Mouse (Mus musculus): ENCODE data around the gene Paqr8.

- TF ChIP-seq POLR2A (IDR thresholded peaks at IDR 0.05; ENCODE audit: extremely low read depth, insufficient read depth, low read length) (no peak), CTCF (IDR thresholded peaks at IDR 0.05; ENCODE audit: extremely low read depth, insufficient read depth, low read length) (no peak)
Measured at GRCm38 (mm10) chr1:20922612-20923399, 32.4 kb downstream of the Paqr8 start.

All from cortical plate, adult 2 months (tissue).